Mouse (Mus musculus) liver, adult 10 weeks (tissue): ENCODE data around the gene Zfp936. TPM values are rescaled to one million over a fixed set of nuclear protein-coding genes. Genes with fewer than 3 reads are reported as not detected.

Source experiments
- polyA plus RNA-seq: library from polyadenylated mRNA; stranded (reverse); fragments of 350-450 nt; fragmentation: Illumina TruSeq; extraction: RNeasy Lipid Tissue Mini Kit (QIAGEN cat#74804); gene quantifications from one replicate; pipeline ENCODE4 v1.2.3, GENCODE M21; 2014; ENCODE audit warnings: low read depth, low replicate concordance

Zfp936 gene
- not detected for polyA plus RNA-seq

GRCm38 (mm10) chr7:43113929-43114328, at the start of gene Zfp936:
TSS of gene Zfp936 (plus strand) at chr7:43114229.

Other genes with a start within 250 kb of the Zfp936 start
- gene Gm2381, start 247.0 kb upstream of the Zfp936 start, polyA plus RNA-seq, result not detected
- not detected for gene Vmn2r63, start 180.4 kb upstream of the Zfp936 start, polyA plus RNA-seq
- not detected for gene Gm9268, start 95.5 kb upstream of the Zfp936 start, polyA plus RNA-seq
- gene Zfp715, start 199.1 kb downstream of the Zfp936 start, polyA plus RNA-seq, result 21.3 TPM
- gene Siglecf, start 237.1 kb downstream of the Zfp936 start, polyA plus RNA-seq, result not detected